Mouse (Mus musculus) granulocyte monocyte progenitor cell, adult 5-6 weeks (primary cell): ENCODE data around the gene Grk3. TPM values are rescaled to one million over a fixed set of nuclear protein-coding genes. Genes with fewer than 3 reads are reported as not detected.

Experiments used
- ATAC-seq: replicated peaks from 2 replicates; pipeline ENCODE4 v1.8.0; 2016; ENCODE audit warnings: mild to moderate bottlenecking, moderate TSS enrichment, inconsistent platforms; ENCODE audit not compliant: poor library complexity, severe bottlenecking
- total RNA-seq, 2 experiments: library from RNA; stranded (forward) in 1 of 2; stranded (reverse) in 1 of 2; fragments of 200-712, 200-1000 nt in 1 of 2; fragments of >200 nt in 1 of 2; fragmentation: Nextera tagmentation in 1 of 2; gene quantifications; 2 replicates each; pipeline ENCODE4 v1.2.3; 2014 to 2017

Grk3 gene
- total RNA-seq, 2 experiments from 2014 or later = 22.5 to 39.1 TPM

GRCm38 (mm10) chr5:113009183-113009820 lies 6.3 kb downstream of the Grk3 start:
- peak; percentile 80 for ATAC-seq

- ATAC-seq = no peak
Observed at GRCm38 (mm10) chr5:113008496-113008895, 7.1 kb downstream of the Grk3 start.

GRCm38 (mm10) chr5:113006997-113007396 lies 8.6 kb downstream of the Grk3 start:
- ATAC-seq = peak; percentile 76

GRCm38 (mm10) chr5:113005941-113006391 lies 9.6 kb downstream of the Grk3 start:
- ATAC-seq = no peak

- no peak for ATAC-seq
Observed at GRCm38 (mm10) chr5:113002821-113003380, 12.7 kb downstream of the Grk3 start.

GRCm38 (mm10) chr5:112999227-112999626 lies 16.4 kb downstream of the Grk3 start:
- ATAC-seq = peak; percentile 58

GRCm38 (mm10) chr5:112997516-112998186 lies 17.9 kb downstream of the Grk3 start:
- peak; percentile 24; the same call in 1 of the 2 replicates for ATAC-seq

GRCm38 (mm10) chr5:112991245-112991644 lies 24.3 kb downstream of the Grk3 start:
- ATAC-seq = no peak; the same call in 1 of the 2 replicates

GRCm38 (mm10) chr5:112981931-112982330 lies 33.7 kb downstream of the Grk3 start:
- no peak for ATAC-seq

- no peak for ATAC-seq
Observed at GRCm38 (mm10) chr5:112979710-112980109, 35.9 kb downstream of the Grk3 start.

GRCm38 (mm10) chr5:112979195-112979594 lies 36.4 kb downstream of the Grk3 start:
- peak; percentile 44 for ATAC-seq

GRCm38 (mm10) chr5:112977089-112977488 lies 38.5 kb downstream of the Grk3 start:
- ATAC-seq = no peak

- ATAC-seq = peak; percentile 52
Observed at GRCm38 (mm10) chr5:112973596-112973995, 42.0 kb downstream of the Grk3 start.

GRCm38 (mm10) chr5:112972297-112972696 lies 43.3 kb downstream of the Grk3 start:
- ATAC-seq = peak; percentile 94

GRCm38 (mm10) chr5:112963495-112963894 lies 52.1 kb downstream of the Grk3 start:
- ATAC-seq = no peak

GRCm38 (mm10) chr5:112962166-112962565 lies 53.4 kb downstream of the Grk3 start:
- ATAC-seq = no peak

- ATAC-seq = no peak
Observed at GRCm38 (mm10) chr5:112960911-112961310, 54.7 kb downstream of the Grk3 start.

GRCm38 (mm10) chr5:112958293-112958692 lies 57.3 kb downstream of the Grk3 start:
- ATAC-seq = no peak

GRCm38 (mm10) chr5:112956841-112957240 lies 58.8 kb downstream of the Grk3 start:
- ATAC-seq = no peak

GRCm38 (mm10) chr5:112956368-112956767 lies 59.2 kb downstream of the Grk3 start:
- no peak for ATAC-seq

- ATAC-seq = peak; percentile 92
Observed at GRCm38 (mm10) chr5:112950847-112951246, 64.7 kb downstream of the Grk3 start.
